Mouse (Mus musculus) CH12.LX (cell line): Measurements from ENCODE around the gene S100a10. TPM values are rescaled to one million over a fixed set of nuclear protein-coding genes. Genes with fewer than 3 reads are reported as not detected.
A peak's percentile ranks its signal among the peaks of the same experiment; 100 is the strongest.

Experiments
- DNase-seq: peaks from one replicate; pipeline ENCODE4 v3.0.0-alpha.2; 2013; ENCODE audit errors: extremely low read depth
- H3K27ac ChIP-seq: 2 replicates; pipeline ENCODE4 v1.5.1; 2012; ENCODE audit warnings: low read depth, mild to moderate bottlenecking, control low read depth, moderate library complexity; ENCODE audit not compliant: insufficient read depth
- H3K27me3 ChIP-seq: replicated peaks from 2 replicates; pipeline ENCODE3; 2012; ENCODE audit warnings: inconsistent platforms
- H3K36me3 ChIP-seq, 2 experiments: replicated peaks in 1 of 2; 2 replicates each; pipeline versions ENCODE3 to v1.6.1; 2012; ENCODE audit warnings: inconsistent platforms in 1 of 2, low read length in 1 of 2, mild to moderate bottlenecking in 1 of 2, mixed read lengths in 1 of 2, moderate library complexity in 1 of 2; ENCODE audit not compliant: control insufficient read depth in 1 of 2, insufficient read depth in 1 of 2
- H3K4me1 ChIP-seq, 2 experiments: 2 replicates each; pipeline ENCODE4 v1.6.1; 2012; ENCODE audit warnings: inconsistent platforms in 1 of 2, moderate library complexity in 1 of 2; ENCODE audit not compliant: insufficient read depth in 2 of 2, control insufficient read depth in 1 of 2
- H3K4me2 ChIP-seq: 2 replicates; pipeline ENCODE4 v1.6.1; 2012; ENCODE audit warnings: low read depth, mild to moderate bottlenecking, control low read depth; ENCODE audit not compliant: poor library complexity, insufficient read depth, severe bottlenecking
- H3K4me3 ChIP-seq, 3 experiments: fragments of 150-350 bp in 1 of 3; sonication (generic) in 1 of 3; replicated peaks in 1 of 3; 2 replicates each; pipeline versions ENCODE3 to v1.5.1; 2011 to 2012; ENCODE audit warnings: low read depth in 2 of 3, low read length in 2 of 3, mild to moderate bottlenecking in 2 of 3, moderate library complexity in 2 of 3, control low read depth in 1 of 3, improper control_type of control experiment in 1 of 3, inconsistent platforms in 1 of 3, mixed read lengths in 1 of 3; ENCODE audit not compliant: poor library complexity in 1 of 3
- H3K79me2 ChIP-seq: replicated peaks from 2 replicates; pipeline ENCODE4 v1.6.1; 2012; ENCODE audit warnings: mild to moderate bottlenecking, moderate library complexity; ENCODE audit not compliant: control insufficient read depth, poor library complexity, insufficient read depth, severe bottlenecking; ENCODE audit errors: extremely low read depth
- H3K9ac ChIP-seq: 2 replicates; pipeline ENCODE4 v1.6.1; 2012; ENCODE audit warnings: low read depth, mild to moderate bottlenecking, control low read depth, moderate library complexity; ENCODE audit not compliant: insufficient read depth
- H3K9me3 ChIP-seq: replicated peaks from 2 replicates; pipeline ENCODE3; 2012; ENCODE audit warnings: low read length, inconsistent platforms, mixed read lengths
- CHD1 ChIP-seq: IDR thresholded peaks from 2 replicates; pipeline ENCODE4 v1.6.1; 2012; ENCODE audit warnings: low read depth, low read length, improper control_type of control experiment, inconsistent platforms
- CHD2 ChIP-seq: IDR thresholded peaks from 2 replicates; pipeline ENCODE4 v1.6.1; 2011; ENCODE audit warnings: low read length, improper control_type of control experiment
- CTCF ChIP-seq, 2 experiments: IDR thresholded peaks in 1 of 2; conservative IDR thresholded peaks in 1 of 2; 2 replicates each; pipeline ENCODE4 v1.5.1; 2011 to 2012; ENCODE audit warnings: low read depth in 2 of 2, low read length in 2 of 2, improper control_type of control experiment in 1 of 2, inconsistent platforms in 1 of 2, mild to moderate bottlenecking in 1 of 2, moderate library complexity in 1 of 2
- ELF1 ChIP-seq: IDR thresholded peaks from 2 replicates; pipeline ENCODE4 v1.6.1; 2014; ENCODE audit warnings: low read depth, mild to moderate bottlenecking, inconsistent platforms, low read length, improper control_type of control experiment
- EP300 ChIP-seq: IDR thresholded peaks from 2 replicates; pipeline ENCODE4 v1.6.1; 2011; ENCODE audit warnings: low read length, improper control_type of control experiment
- ETS1 ChIP-seq: conservative IDR thresholded peaks from 2 replicates; pipeline ENCODE4 v1.6.1; 2012; ENCODE audit warnings: low read depth, mild to moderate bottlenecking, inconsistent platforms, low read length, improper control_type of control experiment, moderate library complexity
- HCFC1 ChIP-seq: IDR thresholded peaks from 2 replicates; pipeline ENCODE4 v1.6.1; 2012; ENCODE audit warnings: low read depth, mild to moderate bottlenecking, inconsistent platforms, low read length, improper control_type of control experiment
- IRF4 ChIP-seq: IDR thresholded peaks from 2 replicates; pipeline ENCODE4 v1.6.1; 2014; ENCODE audit warnings: low read depth, mild to moderate bottlenecking, inconsistent platforms, low read length, improper control_type of control experiment
- MAX ChIP-seq: IDR thresholded peaks from 2 replicates; pipeline ENCODE4 v1.6.1; 2011; ENCODE audit warnings: low read length, improper control_type of control experiment
- MAZ ChIP-seq: IDR thresholded peaks from 2 replicates; pipeline ENCODE4 v1.6.1; 2012; ENCODE audit warnings: low read depth, mild to moderate bottlenecking, inconsistent platforms, low read length, improper control_type of control experiment, moderate library complexity
- MEF2A ChIP-seq: IDR thresholded peaks from 2 replicates; pipeline ENCODE4 v1.6.1; 2014; ENCODE audit warnings: low read depth, mild to moderate bottlenecking, inconsistent platforms, low read length, improper control_type of control experiment, borderline replicate concordance
- MYC ChIP-seq: IDR thresholded peaks from 2 replicates; pipeline ENCODE4 v1.6.1; 2011; ENCODE audit warnings: low read depth, mild to moderate bottlenecking, improper control_type of control experiment, low read length
- NRF1 ChIP-seq: IDR thresholded peaks from 2 replicates; pipeline ENCODE4 v1.6.1; 2014; ENCODE audit warnings: low read depth, mild to moderate bottlenecking, inconsistent platforms, low read length, improper control_type of control experiment, moderate library complexity
- POLR2AphosphoS2 ChIP-seq: IDR thresholded peaks from 2 replicates; pipeline ENCODE4 v1.6.1; 2011; ENCODE audit warnings: low read depth, low read length, improper control_type of control experiment
- RAD21 ChIP-seq: IDR thresholded peaks from 2 replicates; pipeline ENCODE4 v1.6.1; 2011; ENCODE audit warnings: low read depth, mild to moderate bottlenecking, low read length, improper control_type of control experiment, moderate library complexity
- SMC3 ChIP-seq: IDR thresholded peaks from 2 replicates; pipeline ENCODE4 v1.6.1; 2011; ENCODE audit warnings: low read depth, low read length, improper control_type of control experiment
- TBP ChIP-seq: conservative IDR thresholded peaks from 2 replicates; pipeline ENCODE4 v1.6.1; 2011; ENCODE audit warnings: low read depth, low read length, improper control_type of control experiment
- TCF12 ChIP-seq: IDR thresholded peaks from 2 replicates; pipeline ENCODE4 v1.6.1; 2014; ENCODE audit warnings: low read depth, mild to moderate bottlenecking, inconsistent platforms, low read length, improper control_type of control experiment
- ZC3H11A ChIP-seq: IDR thresholded peaks from 2 replicates; pipeline ENCODE4 v1.6.1; 2012; ENCODE audit warnings: low read depth, mild to moderate bottlenecking, inconsistent platforms, low read length, improper control_type of control experiment
- ZKSCAN1 ChIP-seq: IDR thresholded peaks from 2 replicates; pipeline ENCODE4 v1.6.1; 2012; ENCODE audit warnings: low read depth, inconsistent platforms, low read length, improper control_type of control experiment, borderline replicate concordance
- ZMIZ1 ChIP-seq: IDR thresholded peaks from 2 replicates; pipeline ENCODE4 v1.6.1; 2012; ENCODE audit warnings: low read depth, mild to moderate bottlenecking, inconsistent platforms, low read length, improper control_type of control experiment
- dilution Hi-C: fragments of 300-500 bp; cut with MboI; formaldehyde crosslinking; loops from 2 replicates; pipeline ENCODE4 v1.14.3; 2020; ENCODE audit warnings: low sequenced_read_pairs; ENCODE audit not compliant: extremely low pct_unique_long_range_greater_than_20kb, extremely low pct_ligation_motif_present
- in situ Hi-C: fragments of 300-500 bp; cut with MboI; formaldehyde crosslinking; loops from 3 replicates; pipeline ENCODE4 v1.14.3; 2019; ENCODE audit warnings: low sequenced_read_pairs, low pct_ligation_motif_present, low pct_unique_long_range_greater_than_20kb, mixed read lengths
- polyA plus RNA-seq: library from polyadenylated mRNA; unstranded; fragments of >175 nt; gene quantifications from 2 replicates; pipeline ENCODE4 v1.2.1, GENCODE M21; 2012; ENCODE audit warnings: low read depth; ENCODE audit not compliant: insufficient read length
- total RNA-seq, 2 experiments: library from RNA; depleted of rRNA; stranded (reverse); fragments of 300-350 nt in 1 of 2; fragments of >200 nt in 1 of 2; gene quantifications; 2 replicates each; pipeline ENCODE4 v1.2.3; 2012 to 2014

S100a10 gene
- total and polyA plus RNA-seq, 3 experiments: 213 to 429 (median 352) TPM

- H3K27ac ChIP-seq: peak overlapping the region; percentile 69; the same call in 1 of the 2 replicates
- peaks cover 4% of the 10 kb centered on the region for H3K9me3 ChIP-seq
- H3K4me3 ChIP-seq: peak overlapping the region in 1 of 3 experiments; percentile 23
- H3K4me1 ChIP-seq: peaks cover 12 to 46% of the 10 kb centered on the region in 2 experiments
- peak overlapping the region; percentile 86 for H3K4me2 ChIP-seq
- no peaks in the 10 kb centered on the region for H3K27me3 ChIP-seq
- H3K79me2 ChIP-seq: no peaks in the 10 kb centered on the region
- dilution Hi-C loops: no loop called here
- no peak overlapping the region for H3K9ac ChIP-seq
- TF ChIP-seq NRF1 (no peak), POLR2AphosphoS2 (no peak), CHD1 (no peak), HCFC1 (no peak; the same call in none of the 2 replicates), MAX (no peak), ZC3H11A (peak; percentile 82), CHD2 (peak; percentile 83), TBP (0 out of 2 replicates have a peak, but pooled peaks have one; percentile 31), MEF2A (0 out of 2 replicates have a peak, but pooled peaks have one; percentile 49), ETS1 (peak; percentile 17; the same call in 1 of the 2 replicates), ELF1 (peak; percentile 69), SMC3 (peak; percentile 98), MYC (no peak), CTCF (conservative IDR thresholded peaks at IDR 0.05 in 1 of 2, IDR thresholded peaks at IDR 0.05 in 1 of 2; ENCODE audit: low read depth in 2 of 2, low read length in 2 of 2) (peak; percentile 80 to 98), MAZ (peak; percentile 96), ZKSCAN1 (no peak), RAD21 (peak; percentile 99), TCF12 (no peak), ZMIZ1 (no peak), EP300 (peak; percentile 83; the same call in 1 of the 2 replicates), IRF4 (peak; percentile 46; the same call in 1 of the 2 replicates)
- peak; percentile 94 for DNase-seq
- in situ Hi-C loops: loop anchor here (5.0 kb wide), 1 partner anchor 55 kb away; no protein-coding TSS in a partner anchor
- H3K36me3 ChIP-seq: no peaks in the 10 kb centered on the region
Observed at GRCm38 (mm10) chr3:93547099-93547648, 7.7 kb upstream of the S100a10 start.
